Mouse (Mus musculus): ENCODE data around the gene Morn4.

Morn4 gene

GRCm38 (mm10) chr19:42086166-42086565, at the start of gene Morn4:
Morn4 (minus strand) TSS chr19:42086357.
- peak; percentile 90 for DNase-seq

GRCm38 (mm10) chr19:42135070-42135469, 48.9 kb upstream of the Morn4 start:
- DNase-seq = no peak

GRCm38 (mm10) chr19:42131101-42131500, 44.9 kb upstream of the Morn4 start:
- DNase-seq = no peak

GRCm38 (mm10) chr19:42130294-42130606, 44.1 kb upstream of the Morn4 start:
- DNase-seq = no peak

GRCm38 (mm10) chr19:42129509-42130293, 43.5 kb upstream of the Morn4 start:
- no peak for DNase-seq

GRCm38 (mm10) chr19:42128787-42129508, 42.8 kb upstream of the Morn4 start, which contains the start of gene Avpi1:
Avpi1 (minus strand) TSS chr19:42129059.
- DNase-seq = peak; percentile 100

- no peak for DNase-seq
Observed at GRCm38 (mm10) chr19:42128052-42128740, 42.0 kb upstream of the Morn4 start.

GRCm38 (mm10) chr19:42127024-42127423, 40.9 kb upstream of the Morn4 start:
- no peak for DNase-seq

- DNase-seq = no peak
Observed at GRCm38 (mm10) chr19:42126219-42126605, 40.1 kb upstream of the Morn4 start.

- DNase-seq = no peak
Observed at GRCm38 (mm10) chr19:42125501-42126218, 39.5 kb upstream of the Morn4 start.

GRCm38 (mm10) chr19:42124684-42125083, 38.5 kb upstream of the Morn4 start:
- DNase-seq = no peak

GRCm38 (mm10) chr19:42120451-42120850, 34.3 kb upstream of the Morn4 start:
- DNase-seq = no peak

- no peak for DNase-seq
Observed at GRCm38 (mm10) chr19:42118596-42118995, 32.4 kb upstream of the Morn4 start.

GRCm38 (mm10) chr19:42118142-42118541, 32.0 kb upstream of the Morn4 start:
- DNase-seq = no peak

- no peak for DNase-seq
Observed at GRCm38 (mm10) chr19:42115783-42116335, 29.7 kb upstream of the Morn4 start.

GRCm38 (mm10) chr19:42104681-42105080, 18.5 kb upstream of the Morn4 start:
- DNase-seq = no peak

- no peak for DNase-seq
Observed at GRCm38 (mm10) chr19:42099406-42099805, 13.2 kb upstream of the Morn4 start.

GRCm38 (mm10) chr19:42090637-42091141, 4.5 kb upstream of the Morn4 start:
- no peak for DNase-seq

GRCm38 (mm10) chr19:42089748-42090595, 3.8 kb upstream of the Morn4 start, which contains the start of gene Pi4k2a:
Pi4k2a (plus strand) TSS chr19:42090470.
- peak; percentile 100 for DNase-seq

- DNase-seq = peak; percentile 57 to 68
Observed at GRCm38 (mm10) chr19:42089103-42089747, 3.1 kb upstream of the Morn4 start.

GRCm38 (mm10) chr19:42085690-42086089, 467 bp downstream of the Morn4 start:
- DNase-seq = no peak

Data from kidney, adult 8-10 months (tissue).